In genomic region chr1:90139729-90140128, GRCm38 (mm10) we compare ENCODE assay signal across 27 mouse cellular contexts. TPM values are rescaled to one million over a fixed set of nuclear protein-coding genes. Genes with fewer than 3 reads are reported as not detected.
DNase-seq lines count a peak whose midpoint lies in the region; ATAC-seq and TF ChIP-seq lines count a peak whose summit lies in the region.
"Had no signal": no experiment of that assay in that cellular context is flagged by ENCODE, and none has a peak within 500 bp of the region (broad histone marks: within the 10 kb centered on the region; RNA-seq: fewer than 3 reads in every experiment).

No protein-coding gene starts in this region.

- TF ChIP-seq POLR2A in limb, embryonic 14.5 days (IDR thresholded peaks at IDR 0.05; ENCODE audit: borderline replicate concordance, extremely low read depth, insufficient read depth, insufficient read length): no peak

- intact Hi-C loops in left cerebral cortex, postnatal 4 days (cut with DNase I): no loop called here
- intact Hi-C loops in left cerebral cortex, adult 2 months (cut with DNase I): no loop called here

- no peak for ATAC-seq in midbrain, postnatal 0 days (ENCODE audit: low FRiP score)
- no peak for ATAC-seq in midbrain, embryonic 15.5 days (replicated peaks)
- ATAC-seq in limb, embryonic 14.5 days (ENCODE audit: low FRiP score, low read depth): no peak
- ATAC-seq: forebrain, embryonic 13.5 days; hindbrain, embryonic 16.5 days; intestine, embryonic 16.5 days had no signal

- no peaks in the 10 kb centered on the region for H3K9me3 ChIP-seq in midbrain, postnatal 0 days (ENCODE audit: low read length)
- no peaks in the 10 kb centered on the region for H3K9me3 ChIP-seq in midbrain, embryonic 15.5 days
- H3K9me3 ChIP-seq in limb, embryonic 14.5 days (ENCODE audit: control insufficient read depth, low read length): no peaks in the 10 kb centered on the region
- H3K9me3 ChIP-seq: forebrain, embryonic 13.5 days; kidney, embryonic 15.5 days; limb, embryonic 15.5 days; midbrain, embryonic 10.5 days; neural tube, embryonic 15.5 days; stomach, embryonic 15.5 days had no signal

- no peaks in the 10 kb centered on the region for H3K27me3 ChIP-seq in midbrain, postnatal 0 days (ENCODE audit: insufficient read depth, low read length)
- no peaks in the 10 kb centered on the region for H3K27me3 ChIP-seq in midbrain, embryonic 15.5 days (replicated peaks)
- H3K27me3 ChIP-seq in limb, embryonic 14.5 days (ENCODE audit: control insufficient read depth, insufficient read depth, low read length): no peaks in the 10 kb centered on the region
- H3K27me3 ChIP-seq: forebrain, embryonic 13.5 days; kidney, embryonic 15.5 days; limb, embryonic 15.5 days; neural tube, embryonic 15.5 days; stomach, embryonic 15.5 days had no signal

- no peak overlapping the region for H3K27ac ChIP-seq in left cerebral cortex, adult 2 months
- no peak overlapping the region for H3K27ac ChIP-seq in midbrain, postnatal 0 days (ENCODE audit: low read depth, low read length)
- H3K27ac ChIP-seq in midbrain, embryonic 15.5 days: no peak overlapping the region
- no peak overlapping the region for H3K27ac ChIP-seq in limb, embryonic 14.5 days (replicated peaks; ENCODE audit: low read depth, low read length)
- H3K27ac ChIP-seq: forebrain, embryonic 13.5 days; gastrocnemius, adult 2 months; kidney, embryonic 15.5 days; limb, embryonic 15.5 days; liver, embryonic 14.5 days; midbrain, embryonic 10.5 days; neural tube, embryonic 15.5 days; stomach, embryonic 15.5 days had no signal

- no peaks in the 10 kb centered on the region for H3K4me1 ChIP-seq in midbrain, postnatal 0 days (ENCODE audit: insufficient read depth, low read length)
- H3K4me1 ChIP-seq in midbrain, embryonic 15.5 days: no peaks in the 10 kb centered on the region
- 0 out of 2 replicates have a peak, but pooled peaks cover 4% of the 10 kb centered on the region for H3K4me1 ChIP-seq in limb, embryonic 14.5 days (ENCODE audit: control insufficient read depth, insufficient read depth, low read length)
- H3K4me1 ChIP-seq: forebrain, embryonic 13.5 days; neural tube, embryonic 15.5 days; stomach, embryonic 15.5 days had no signal

- no peak overlapping the region for H3K9ac ChIP-seq in midbrain, postnatal 0 days (replicated peaks; ENCODE audit: low read length, poor library complexity, severe bottlenecking)
- H3K9ac ChIP-seq in midbrain, embryonic 15.5 days: no peak overlapping the region
- H3K9ac ChIP-seq in limb, embryonic 14.5 days (ENCODE audit: low read depth, low read length, severe bottlenecking): no peak overlapping the region
- H3K9ac ChIP-seq: forebrain, embryonic 13.5 days; kidney, embryonic 15.5 days; limb, embryonic 15.5 days; liver, embryonic 14.5 days; neural tube, embryonic 15.5 days; stomach, embryonic 15.5 days had no signal

- 74% methylated on average over 8 of the region's 8 CpGs for WGBS in midbrain, postnatal 0 days
- 69% methylated on average over 8 of the region's 8 CpGs for WGBS in midbrain, embryonic 15.5 days
- 48% methylated on average over 8 of the region's 8 CpGs for WGBS in limb, embryonic 14.5 days

- H3K36me3 ChIP-seq in midbrain, postnatal 0 days (ENCODE audit: insufficient read depth, low read length): no peaks in the 10 kb centered on the region
- no peaks in the 10 kb centered on the region for H3K36me3 ChIP-seq in midbrain, embryonic 15.5 days (replicated peaks)
- no peaks in the 10 kb centered on the region for H3K36me3 ChIP-seq in limb, embryonic 14.5 days (ENCODE audit: control insufficient read depth, insufficient read depth, low read length)
- H3K36me3 ChIP-seq: kidney, embryonic 15.5 days; limb, embryonic 15.5 days; midbrain, embryonic 10.5 days; neural tube, embryonic 15.5 days; stomach, embryonic 15.5 days had no signal

- no peak overlapping the region for H3K4me3 ChIP-seq in left cerebral cortex, adult 2 months
- H3K4me3 ChIP-seq in midbrain, postnatal 0 days (ENCODE audit: low read depth, low read length): no peak overlapping the region
- no peak overlapping the region for H3K4me3 ChIP-seq in midbrain, embryonic 15.5 days
- no peak overlapping the region for H3K4me3 ChIP-seq in limb, embryonic 14.5 days (replicated peaks; ENCODE audit: low read length)
- H3K4me3 ChIP-seq: forebrain, embryonic 13.5 days; gastrocnemius, adult 2 months; kidney, embryonic 15.5 days; limb, embryonic 15.5 days; midbrain, embryonic 10.5 days; neural tube, embryonic 15.5 days; stomach, embryonic 15.5 days had no signal

- H3K4me2 ChIP-seq in midbrain, postnatal 0 days (ENCODE audit: low read depth, low read length, poor library complexity, severe bottlenecking): no peak overlapping the region
- no peak overlapping the region for H3K4me2 ChIP-seq in midbrain, embryonic 15.5 days
- no peak overlapping the region for H3K4me2 ChIP-seq in limb, embryonic 14.5 days (replicated peaks; ENCODE audit: low read depth, low read length, severe bottlenecking)
- H3K4me2 ChIP-seq: forebrain, embryonic 13.5 days; heart, embryonic 11.5 days; kidney, embryonic 15.5 days; limb, embryonic 15.5 days; neural tube, embryonic 15.5 days; stomach, embryonic 15.5 days had no signal

- no peak for TF ChIP-seq CTCF in left cerebral cortex, adult 2 months (IDR thresholded peaks at IDR 0.05)
- no peak for TF ChIP-seq CTCF in midbrain, postnatal 0 days (IDR thresholded peaks at IDR 0.05)

- peak; percentile 25 to 34 for DNase-seq in cerebellum, postnatal 10 days
- no peak for DNase-seq in cerebellum, adult 18-20 months
- DNase-seq in left cerebral cortex, postnatal 4 days: peak; percentile 28
- DNase-seq in left cerebral cortex, adult 2 months (ENCODE audit: extremely low spot score in 1 of 2, low spot score in 2 of 2): no peak
- peak; percentile 32 for DNase-seq in midbrain, postnatal 0 days (ENCODE audit: low spot score)
- peak; percentile 67 for DNase-seq in limb, embryonic 14.5 days (ENCODE audit: low spot score)
- no peak for DNase-seq in left cerebral cortex, adult 9 months (ENCODE audit: low spot score in 2 of 2)
- DNase-seq: adrenal gland, postnatal 10 days; cerebellum, adult 9-10 months; gastrocnemius, adult 2 months; thymus, adult 2 months; thymus, postnatal 4 days had no signal

RNA-seq across cellular contexts. Expression of gene Iqca, which starts 13.5 kb away (rescaled TPM):
- total RNA-seq in left cerebral cortex, postnatal 4 days (2021): under 1 TPM; 0.79 to 0.88 TPM
- total RNA-seq in left cerebral cortex, adult 2 months (2021): under 1 TPM; 0.29 to 0.75 TPM
- 2.7 TPM in 1 of 2 replicates, not detected in the other for total RNA-seq in midbrain, postnatal 0 days (2014; rRNA removed)
- polyA plus RNA-seq in midbrain, postnatal 0 days (2015; fragmentation: Nextera tagmentation; extraction: Ambion mirVana): 0.55 and 0.83 TPM in 2 replicates
- polyA plus RNA-seq in midbrain, embryonic 15.5 days (2015; fragmentation: Nextera tagmentation; extraction: Ambion mirVana): 0.95 and 1.2 TPM in 2 replicates
- polyA plus RNA-seq in limb, embryonic 14.5 days (2012; rRNA removed): 0.10 and 0.14 TPM in 2 replicates
- 0.23 and 0.54 TPM in 2 replicates for polyA plus RNA-seq in limb, embryonic 14.5 days (2014; fragmentation: Nextera tagmentation; extraction: Ambion mirVana)
- total RNA-seq: adrenal gland, postnatal 10 days; common myeloid progenitor, adult 5-6 weeks; gastrocnemius, adult 2 months; granulocyte monocyte progenitor cell, adult 5-6 weeks; hematopoietic stem cell, adult 5-6 weeks had no signal
- polyA plus RNA-seq: heart, embryonic 11.5 days; heart, postnatal 0 days; intestine, embryonic 16.5 days; stomach, embryonic 15.5 days; thymus, adult 2 months had no signal

Comparison
In these comparisons a context has a peak if more than half of its experiments do, and no peak if none do; other contexts are left out.
1. DNase-seq: peak in cerebellum, postnatal 10 days (2 of 2), left cerebral cortex, postnatal 4 days (single experiment), midbrain, postnatal 0 days (single experiment) and limb, embryonic 14.5 days (single experiment); none in cerebellum, adult 18-20 months (0 of 2), left cerebral cortex, adult 2 months (0 of 2) and left cerebral cortex, adult 9 months (0 of 2).